8 mouse cellular contexts compared by ENCODE assay signal in genomic region chr2:84741841-84742450, GRCm38 (mm10). TPM values are rescaled to one million over a fixed set of nuclear protein-coding genes. Genes with fewer than 3 reads are reported as not detected.
DNase-seq lines count a peak whose midpoint lies in the region; ATAC-seq lines count a peak whose summit lies in the region.

No protein-coding gene starts in this region.

- H3K4me1 ChIP-seq in heart, embryonic 12.5 days (replicated peaks), result peaks cover 57% of the 10 kb centered on the region
- H3K4me1 ChIP-seq in embryonic facial prominence, embryonic 11.5 days (ENCODE audit: control insufficient read depth, insufficient read depth, low read length), result no peaks in the 10 kb centered on the region; the same call in none of the 2 replicates
- H3K4me1 ChIP-seq in intestine, embryonic 14.5 days (replicated peaks; ENCODE audit: control insufficient read depth, insufficient read depth, low read length), result peaks cover 44% of the 10 kb centered on the region

- peak overlapping the region; percentile 100 for H3K27ac ChIP-seq in heart, embryonic 12.5 days (ENCODE audit: poor library complexity, severe bottlenecking)
- peak overlapping the region; percentile 99 for H3K27ac ChIP-seq in embryonic facial prominence, embryonic 11.5 days (replicated peaks; ENCODE audit: low read depth, low read length)
- peak overlapping the region; percentile 100 for H3K27ac ChIP-seq in intestine, embryonic 14.5 days (ENCODE audit: low read depth)

- no peaks in the 10 kb centered on the region for H3K27me3 ChIP-seq in heart, embryonic 12.5 days (replicated peaks)
- no peaks in the 10 kb centered on the region for H3K27me3 ChIP-seq in embryonic facial prominence, embryonic 11.5 days (ENCODE audit: control insufficient read depth, insufficient read depth, low read length)
- H3K27me3 ChIP-seq in intestine, embryonic 14.5 days (replicated peaks; ENCODE audit: control insufficient read depth, insufficient read depth, low read length), result no peaks in the 10 kb centered on the region

- H3K36me3 ChIP-seq in heart, embryonic 12.5 days, result peaks cover 13% of the 10 kb centered on the region
- H3K36me3 ChIP-seq in embryonic facial prominence, embryonic 11.5 days (replicated peaks; ENCODE audit: control insufficient read depth, insufficient read depth, low read depth, low read length), result no peaks in the 10 kb centered on the region
- H3K36me3 ChIP-seq in intestine, embryonic 14.5 days (ENCODE audit: control insufficient read depth, insufficient read depth, low read length), result peaks cover 14% of the 10 kb centered on the region

- peak overlapping the region; percentile 86 for H3K4me2 ChIP-seq in heart, embryonic 12.5 days
- peak overlapping the region; percentile 92 for H3K4me2 ChIP-seq in embryonic facial prominence, embryonic 11.5 days (ENCODE audit: low read depth, low read length)
- H3K4me2 ChIP-seq in intestine, embryonic 14.5 days (ENCODE audit: low read length), result peak overlapping the region; percentile 93

- DNase-seq in heart, postnatal 14 days, result no peak
- peak; percentile 36 for DNase-seq in embryonic facial prominence, embryonic 11.5 days (ENCODE audit: low spot score)
- DNase-seq in intestine, embryonic 14.5 days (ENCODE audit: low spot score), result peak; percentile 52
- peak; percentile 54 for DNase-seq in lung, postnatal 36 days
- DNase-seq in thymus, postnatal 0 days (ENCODE audit: low spot score), result no peak
- no peak for DNase-seq in natural killer cell, adult 2 months (ENCODE audit: low spot score in 2 of 2)

- peak overlapping the region; percentile 93 for H3K4me3 ChIP-seq in heart, embryonic 12.5 days
- peak overlapping the region; percentile 76 for H3K4me3 ChIP-seq in embryonic facial prominence, embryonic 11.5 days (ENCODE audit: low read depth, low read length)
- peak overlapping the region; percentile 97 for H3K4me3 ChIP-seq in intestine, embryonic 14.5 days (ENCODE audit: low read depth, low read length)

- intact Hi-C loops in heart, postnatal 14 days (cut with DNase I), result loop anchor here (2.0 to 5.0 kb wide), 2 partner anchors 15 to 55 kb away; partner anchors contain the start of gene Ube2l6

- H3K9ac ChIP-seq in heart, embryonic 12.5 days, result peak overlapping the region; percentile 99
- H3K9ac ChIP-seq in embryonic facial prominence, embryonic 11.5 days (replicated peaks; ENCODE audit: low read length), result peak overlapping the region; percentile 95
- H3K9ac ChIP-seq in intestine, embryonic 14.5 days (ENCODE audit: low read length), result peak overlapping the region; percentile 100

- 7% methylated on average over 5 of the region's 5 CpGs for WGBS in heart, embryonic 12.5 days
- 1% methylated on average over 5 of the region's 5 CpGs for WGBS in embryonic facial prominence, embryonic 11.5 days
- 0% methylated on average over 5 of the region's 5 CpGs for WGBS in intestine, embryonic 14.5 days

- no peaks in the 10 kb centered on the region for H3K9me3 ChIP-seq in heart, embryonic 12.5 days (replicated peaks)
- H3K9me3 ChIP-seq in embryonic facial prominence, embryonic 11.5 days (replicated peaks; ENCODE audit: control insufficient read depth, low read length), result no peaks in the 10 kb centered on the region
- no peaks in the 10 kb centered on the region for H3K9me3 ChIP-seq in intestine, embryonic 14.5 days (ENCODE audit: control insufficient read depth, low read length)

- no peak for ATAC-seq in heart, embryonic 12.5 days (ENCODE audit: insufficient number of reproducible peaks, low FRiP score)
- ATAC-seq in embryonic facial prominence, embryonic 11.5 days (replicated peaks; ENCODE audit: insufficient number of reproducible peaks, low FRiP score, low TSS enrichment, low read depth), result 0 out of 2 replicates have a peak, but pooled peaks have one; percentile 1
- no peak for ATAC-seq in intestine, embryonic 14.5 days (replicated peaks; ENCODE audit: low FRiP score, low TSS enrichment, low read depth)
- ATAC-seq in granulocyte monocyte progenitor cell, adult 5-6 weeks (replicated peaks; ENCODE audit: poor library complexity, severe bottlenecking), result no peak

RNA-seq across cellular contexts. Expression of gene Gm19426, which starts 1.5 kb away (rescaled TPM):
- polyA plus RNA-seq in heart, embryonic 12.5 days (2016; fragmentation: Nextera tagmentation; extraction: Ambion mirVana), result 8.5 and 9.2 TPM in 2 replicates
- total RNA-seq in heart, postnatal 14 days (2021), result 1 to 10 TPM; 1.6 to 2.2 TPM
- polyA plus RNA-seq in embryonic facial prominence, embryonic 11.5 days (2014; fragmentation: Nextera tagmentation; extraction: Ambion mirVana), result 5.9 and 6.4 TPM in 2 replicates
- polyA plus RNA-seq in intestine, embryonic 14.5 days (2014; fragmentation: Nextera tagmentation; extraction: Ambion mirVana), result 4.6 and 5.3 TPM in 2 replicates
- 0.33 and 0.54 TPM in 2 replicates for polyA plus RNA-seq in thymus, postnatal 0 days (2015; fragmentation: Nextera tagmentation; extraction: Ambion mirVana)
- not detected in 2 replicates for total RNA-seq in granulocyte monocyte progenitor cell, adult 5-6 weeks (2014; fragmentation: Nextera tagmentation)
- total RNA-seq in granulocyte monocyte progenitor cell, adult 5-6 weeks (2017), result not detected in 2 replicates

RNA-seq across cellular contexts. Expression of gene Ypel4, which starts 8.1 kb away (rescaled TPM):
- polyA plus RNA-seq in heart, embryonic 12.5 days (2016; fragmentation: Nextera tagmentation; extraction: Ambion mirVana), result 10.0 and 11.5 TPM in 2 replicates
- 1 to 10 TPM in 1 of 2 experiments, under 1 TPM in 1; 0.93 to 1.3 TPM for total RNA-seq in heart, postnatal 14 days (2021)
- 6.2 and 6.6 TPM in 2 replicates for polyA plus RNA-seq in embryonic facial prominence, embryonic 11.5 days (2014; fragmentation: Nextera tagmentation; extraction: Ambion mirVana)
- 6.9 and 8.8 TPM in 2 replicates for polyA plus RNA-seq in intestine, embryonic 14.5 days (2014; fragmentation: Nextera tagmentation; extraction: Ambion mirVana)
- polyA plus RNA-seq in thymus, postnatal 0 days (2015; fragmentation: Nextera tagmentation; extraction: Ambion mirVana), result 0.21 and 0.27 TPM in 2 replicates
- total RNA-seq in granulocyte monocyte progenitor cell, adult 5-6 weeks (2014; fragmentation: Nextera tagmentation), result not detected in 2 replicates
- total RNA-seq in granulocyte monocyte progenitor cell, adult 5-6 weeks (2017), result not detected in 2 replicates

RNA-seq across cellular contexts. Expression of gene Clp1, which starts 14.8 kb away (rescaled TPM):
- polyA plus RNA-seq in heart, embryonic 12.5 days (2016; fragmentation: Nextera tagmentation; extraction: Ambion mirVana), result 22.7 and 23.6 TPM in 2 replicates
- total RNA-seq in heart, postnatal 14 days (2021), result 1 to 10 TPM; 4.9 to 5.8 TPM
- polyA plus RNA-seq in embryonic facial prominence, embryonic 11.5 days (2014; fragmentation: Nextera tagmentation; extraction: Ambion mirVana), result 58.5 and 61.1 TPM in 2 replicates
- 25.7 and 29.0 TPM in 2 replicates for polyA plus RNA-seq in intestine, embryonic 14.5 days (2014; fragmentation: Nextera tagmentation; extraction: Ambion mirVana)
- polyA plus RNA-seq in thymus, postnatal 0 days (2015; fragmentation: Nextera tagmentation; extraction: Ambion mirVana), result 55.3 and 62.1 TPM in 2 replicates
- 30.3 and 34.9 TPM in 2 replicates for total RNA-seq in granulocyte monocyte progenitor cell, adult 5-6 weeks (2014; fragmentation: Nextera tagmentation)
- total RNA-seq in granulocyte monocyte progenitor cell, adult 5-6 weeks (2017), result 31.3 and 40.1 TPM in 2 replicates

RNA-seq across cellular contexts. Expression of gene Zdhhc5, which starts 27.0 kb away (rescaled TPM):
- polyA plus RNA-seq in heart, embryonic 12.5 days (2016; fragmentation: Nextera tagmentation; extraction: Ambion mirVana), result 35.4 and 38.9 TPM in 2 replicates
- 10 to 100 TPM; 57.7 to 62.4 TPM for total RNA-seq in heart, postnatal 14 days (2021)
- polyA plus RNA-seq in embryonic facial prominence, embryonic 11.5 days (2014; fragmentation: Nextera tagmentation; extraction: Ambion mirVana), result 25.4 and 25.5 TPM in 2 replicates
- 30.0 and 30.7 TPM in 2 replicates for polyA plus RNA-seq in intestine, embryonic 14.5 days (2014; fragmentation: Nextera tagmentation; extraction: Ambion mirVana)
- polyA plus RNA-seq in thymus, postnatal 0 days (2015; fragmentation: Nextera tagmentation; extraction: Ambion mirVana), result 17.7 and 20.3 TPM in 2 replicates
- total RNA-seq in granulocyte monocyte progenitor cell, adult 5-6 weeks (2014; fragmentation: Nextera tagmentation), result 38.4 and 46.6 TPM in 2 replicates
- 33.4 and 35.2 TPM in 2 replicates for total RNA-seq in granulocyte monocyte progenitor cell, adult 5-6 weeks (2017)

RNA-seq across cellular contexts. Expression of gene Serping1, which starts 33.3 kb away (rescaled TPM):
- 32.2 and 32.8 TPM in 2 replicates for polyA plus RNA-seq in heart, embryonic 12.5 days (2016; fragmentation: Nextera tagmentation; extraction: Ambion mirVana)
- total RNA-seq in heart, postnatal 14 days (2021), result 10 to 100 TPM; 58.8 to 72.1 TPM
- 21.0 and 22.4 TPM in 2 replicates for polyA plus RNA-seq in embryonic facial prominence, embryonic 11.5 days (2014; fragmentation: Nextera tagmentation; extraction: Ambion mirVana)
- 60.9 and 73.4 TPM in 2 replicates for polyA plus RNA-seq in intestine, embryonic 14.5 days (2014; fragmentation: Nextera tagmentation; extraction: Ambion mirVana)
- polyA plus RNA-seq in thymus, postnatal 0 days (2015; fragmentation: Nextera tagmentation; extraction: Ambion mirVana), result 13.8 and 16.1 TPM in 2 replicates
- total RNA-seq in granulocyte monocyte progenitor cell, adult 5-6 weeks (2014; fragmentation: Nextera tagmentation), result not detected in 2 replicates
- not detected in 2 replicates for total RNA-seq in granulocyte monocyte progenitor cell, adult 5-6 weeks (2017)

Comparison
In these comparisons a context has a peak if more than half of its experiments do, and no peak if none do; other contexts are left out.
1. DNase-seq: peak in embryonic facial prominence, embryonic 11.5 days (single experiment), intestine, embryonic 14.5 days (single experiment) and lung, postnatal 36 days (single experiment); none in heart, postnatal 14 days (0 of 2), thymus, postnatal 0 days (single experiment) and natural killer cell, adult 2 months (0 of 2).
2. Peak in every context shown above with its lines, with median percentiles within 50 percentile points of each other: H3K27ac ChIP-seq, H3K4me2 ChIP-seq, H3K4me3 ChIP-seq and H3K9ac ChIP-seq.